Mouse (Mus musculus) forebrain, embryonic 13.5 days (tissue): Measurements from ENCODE around the gene Uggt2. TPM values are rescaled to one million over a fixed set of nuclear protein-coding genes. Genes with fewer than 3 reads are reported as not detected.

Experiments used
- ATAC-seq: fragments of 200-750 bp; cut with Nextera tagmentation; 2 replicates; pipeline ENCODE4 v1.8.0; 2017
- H3K27ac ChIP-seq: fragments of 300-500 bp; sonication (generic); 2 replicates; pipeline ENCODE4 v1.5.1; 2015; ENCODE audit warnings: inconsistent platforms, mild to moderate bottlenecking, moderate library complexity
- H3K27me3 ChIP-seq: fragments of 300-500 bp; sonication (generic); 2 replicates; pipeline ENCODE4 v1.6.1; 2015; ENCODE audit warnings: mild to moderate bottlenecking, inconsistent platforms
- H3K36me3 ChIP-seq: fragments of 300-500 bp; sonication (generic); 2 replicates; pipeline ENCODE4 v1.6.1; 2015; ENCODE audit warnings: mild to moderate bottlenecking, inconsistent platforms; ENCODE audit not compliant: poor library complexity, severe bottlenecking
- H3K4me1 ChIP-seq: fragments of 300-500 bp; sonication (generic); 2 replicates; pipeline ENCODE4 v1.6.1; 2015; ENCODE audit warnings: inconsistent platforms
- H3K4me2 ChIP-seq: fragments of 300-500 bp; sonication (generic); 2 replicates; pipeline ENCODE4 v1.6.1; 2015; ENCODE audit warnings: inconsistent platforms, mild to moderate bottlenecking, moderate library complexity
- H3K4me3 ChIP-seq: fragments of 300-500 bp; sonication (generic); 2 replicates; pipeline ENCODE4 v1.5.1; 2015; ENCODE audit warnings: mild to moderate bottlenecking, inconsistent platforms
- H3K9ac ChIP-seq: fragments of 300-500 bp; sonication (generic); 2 replicates; pipeline ENCODE4 v1.6.1; 2015; ENCODE audit warnings: mild to moderate bottlenecking, inconsistent platforms
- H3K9me3 ChIP-seq: fragments of 300-500 bp; sonication (generic); replicated peaks from 2 replicates; pipeline ENCODE4 v1.6.1; 2016; ENCODE audit warnings: inconsistent platforms
- WGBS: fragments of 180-500 bp; shearing (Covaris S2); methylation state at CpG from one replicate; pipeline ENCODE4 v1.1.7; 2015; 5-methylcytosine and 5-hydroxymethylcytosine counted together
- polyA plus RNA-seq: library from polyadenylated mRNA; unstranded; fragments of >200 nt; fragmentation: Nextera tagmentation; extraction: Ambion mirVana; gene quantifications from 2 replicates; pipeline ENCODE4 v1.2.1, GENCODE M21; 2015

Uggt2 gene
- polyA plus RNA-seq, 1 experiment from 2014 or later, result 12.6 TPM

GRCm38 (mm10) chr14:119027130-119027529 lies 72.1 kb downstream of the Uggt2 start:
- Histone ChIP-seq H3K4me1 (no peaks in the 10 kb centered on the region), H3K36me3 (peaks cover 26% of the 10 kb centered on the region), H3K4me2 (no peak overlapping the region), H3K4me3 (no peak overlapping the region), H3K27me3 (no peaks in the 10 kb centered on the region), H3K9ac (no peak overlapping the region), H3K9me3 (no peaks in the 10 kb centered on the region), H3K27ac (no peak overlapping the region)
- ATAC-seq, result peak; percentile 77; the same call in 1 of the 2 replicates
- WGBS, result 50% methylated on average over 4 of the region's 4 CpGs

- WGBS, result 77% methylated on average over 5 of the region's 5 CpGs
- Histone ChIP-seq H3K27me3 (no peaks in the 10 kb centered on the region), H3K9ac (no peak overlapping the region), H3K27ac (no peak overlapping the region), H3K4me3 (no peak overlapping the region), H3K4me1 (no peaks in the 10 kb centered on the region), H3K36me3 (peaks cover 18% of the 10 kb centered on the region), H3K4me2 (no peak overlapping the region), H3K9me3 (no peaks in the 10 kb centered on the region)
- no peak for ATAC-seq
Observed at GRCm38 (mm10) chr14:119025889-119026288, 73.3 kb downstream of the Uggt2 start.

- H3K4me2 ChIP-seq, result no peak overlapping the region; the same call in 1 of the 2 replicates
- H3K9me3 ChIP-seq, result no peaks in the 10 kb centered on the region
- no peaks in the 10 kb centered on the region for H3K4me1 ChIP-seq
- H3K27me3 ChIP-seq, result no peaks in the 10 kb centered on the region
- WGBS, result 69% methylated on average over 12 of the region's 12 CpGs
- H3K4me3 ChIP-seq, result no peak overlapping the region
- H3K9ac ChIP-seq, result no peak overlapping the region
- no peak for ATAC-seq
- H3K27ac ChIP-seq, result no peak overlapping the region
- peaks cover 9% of the 10 kb centered on the region; the same call in 1 of the 2 replicates for H3K36me3 ChIP-seq
Observed at GRCm38 (mm10) chr14:119013549-119013948, 85.7 kb downstream of the Uggt2 start.

DNA sequence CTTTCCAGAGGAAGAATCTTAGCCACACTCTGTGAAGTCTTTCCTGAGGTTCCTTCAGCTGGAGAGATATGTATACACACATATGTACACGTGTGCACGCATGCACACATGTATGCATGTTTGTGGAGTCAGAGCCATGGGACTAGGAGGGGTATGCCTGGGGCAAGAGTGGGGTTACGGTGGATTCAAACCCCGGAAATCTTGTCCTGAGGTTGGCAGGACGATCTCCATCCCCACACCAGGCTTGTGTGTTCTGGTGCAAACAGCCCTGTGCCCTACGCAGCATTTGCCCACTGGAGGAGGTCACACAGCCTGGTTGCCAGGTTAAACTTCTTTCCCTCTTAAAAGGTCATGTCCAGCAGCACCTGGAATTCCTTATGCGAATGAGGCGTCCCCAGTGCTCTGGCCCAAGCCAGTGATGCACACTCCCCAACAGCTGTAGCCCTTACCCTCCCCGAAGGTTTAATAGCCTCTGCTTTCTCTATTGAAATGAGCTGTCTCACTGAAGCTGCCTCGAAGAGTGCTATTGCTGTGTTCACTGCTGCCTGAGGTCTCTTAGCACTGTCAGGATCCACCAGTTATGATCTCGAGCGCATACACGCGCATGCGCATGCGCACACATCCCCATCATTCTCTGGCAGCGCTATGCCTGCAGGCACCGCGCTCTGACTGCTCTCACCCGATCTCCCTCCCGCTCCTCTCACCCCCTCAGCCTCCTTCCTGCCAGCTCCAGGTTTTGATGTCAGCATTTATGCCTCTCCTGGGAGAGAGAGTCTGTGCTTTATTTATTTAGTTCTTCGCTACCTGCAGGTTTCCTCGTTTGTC lies 86.4 kb downstream of the Uggt2 start:
- no peaks in the 10 kb centered on the region for H3K27me3 ChIP-seq
- H3K4me1 ChIP-seq, result peaks cover 5% of the 10 kb centered on the region; the same call in 1 of the 2 replicates
- H3K9ac ChIP-seq, result 0 out of 2 replicates have a peak overlapping the region, but pooled peaks have one; percentile 19
- peak overlapping the region; percentile 3; the same call in 1 of the 2 replicates for H3K4me3 ChIP-seq
- ATAC-seq, result peak; percentile 91
- no peaks in the 10 kb centered on the region for H3K9me3 ChIP-seq
- no peak overlapping the region; the same call in 1 of the 2 replicates for H3K27ac ChIP-seq
- peak overlapping the region; percentile 48 for H3K4me2 ChIP-seq
- peaks cover 9% of the 10 kb centered on the region; the same call in 1 of the 2 replicates for H3K36me3 ChIP-seq
- 64% methylated on average over 23 of the region's 23 CpGs for WGBS

DNA sequence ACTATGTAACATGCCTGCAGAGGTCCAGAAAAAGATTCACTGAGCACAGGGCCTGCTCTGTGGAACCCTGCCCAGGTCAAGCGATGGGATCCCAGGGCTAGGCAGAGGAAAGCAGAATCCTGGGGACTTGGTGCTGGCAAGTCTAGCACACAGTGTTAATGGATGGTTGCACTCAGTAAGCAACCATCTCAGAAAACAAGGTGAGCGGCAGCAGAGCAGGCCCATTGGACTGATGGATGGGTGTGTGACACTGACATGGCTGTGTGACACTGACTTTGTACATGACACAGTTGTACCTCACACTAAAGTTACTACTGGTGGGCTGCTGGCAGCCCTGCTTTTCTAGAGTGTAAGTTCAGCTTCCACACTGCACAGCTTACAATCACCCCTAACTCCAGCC lies 89.7 kb downstream of the Uggt2 start:
- ATAC-seq, result no peak
- H3K9ac ChIP-seq, result no peak overlapping the region
- H3K4me1 ChIP-seq, result peaks cover 11% of the 10 kb centered on the region
- WGBS, result 92% methylated on average over 2 of the region's 2 CpGs
- no peak overlapping the region for H3K4me2 ChIP-seq
- H3K36me3 ChIP-seq, result peaks cover 4% of the 10 kb centered on the region; the same call in 1 of the 2 replicates
- H3K4me3 ChIP-seq, result no peak overlapping the region
- H3K27me3 ChIP-seq, result no peaks in the 10 kb centered on the region
- no peaks in the 10 kb centered on the region for H3K9me3 ChIP-seq
- no peak overlapping the region for H3K27ac ChIP-seq

- no peak for ATAC-seq
- Histone ChIP-seq H3K4me1 (peaks cover 11% of the 10 kb centered on the region), H3K9ac (peak overlapping the region; percentile 58; the same call in 1 of the 2 replicates), H3K4me2 (peak overlapping the region; percentile 85), H3K27ac (peak overlapping the region; percentile 71; the same call in 1 of the 2 replicates), H3K27me3 (no peaks in the 10 kb centered on the region), H3K9me3 (no peaks in the 10 kb centered on the region), H3K36me3 (peaks cover 4% of the 10 kb centered on the region; the same call in 1 of the 2 replicates), H3K4me3 (peak overlapping the region; percentile 53)
- 41% methylated on average over 7 of the region's 7 CpGs for WGBS
Observed at GRCm38 (mm10) chr14:119008031-119008590, 91.1 kb downstream of the Uggt2 start.

GRCm38 (mm10) chr14:119007103-119007951 lies 91.9 kb downstream of the Uggt2 start:
- peak overlapping the region; percentile 71 for H3K27ac ChIP-seq
- peak overlapping the region; percentile 62 for H3K9ac ChIP-seq
- H3K27me3 ChIP-seq, result no peaks in the 10 kb centered on the region
- peaks cover 11% of the 10 kb centered on the region for H3K4me1 ChIP-seq
- peaks cover 4% of the 10 kb centered on the region; the same call in 1 of the 2 replicates for H3K36me3 ChIP-seq
- under 1% methylated on average over 13 of the region's 13 CpGs for WGBS
- H3K4me2 ChIP-seq, result peak overlapping the region; percentile 85
- H3K4me3 ChIP-seq, result peak overlapping the region; percentile 53
- ATAC-seq, result peak; percentile 100
- H3K9me3 ChIP-seq, result no peaks in the 10 kb centered on the region

DNA sequence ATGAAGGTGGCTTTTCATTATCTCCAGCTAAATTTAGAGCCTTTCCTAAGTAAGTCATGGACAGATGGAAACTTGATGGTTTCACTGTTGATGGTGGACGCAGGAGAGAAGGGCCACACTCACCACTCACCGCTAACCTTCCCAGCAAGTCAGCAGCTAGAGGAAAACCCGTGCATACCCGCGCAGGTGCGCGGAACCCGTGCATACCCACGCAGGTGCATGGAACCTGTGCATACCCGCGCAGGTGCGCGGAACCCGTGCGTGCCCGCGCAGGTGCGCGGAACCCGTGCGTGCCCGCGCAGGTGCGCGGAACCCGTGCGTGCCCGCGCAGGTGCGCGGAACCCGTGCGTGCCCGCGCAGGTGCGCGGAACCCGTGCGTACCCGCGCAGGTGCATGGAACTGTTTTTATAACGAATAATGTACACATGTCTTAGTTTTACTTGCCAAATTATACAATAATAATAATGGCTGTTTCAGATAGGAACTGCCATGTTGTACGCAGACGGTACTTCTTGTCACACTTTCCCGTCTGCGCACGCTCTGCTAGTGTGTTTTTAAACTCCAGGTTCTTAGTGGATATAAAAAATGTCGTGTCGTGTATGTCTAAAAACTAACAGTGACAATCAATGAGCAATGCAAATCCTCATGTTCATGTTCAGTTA lies 92.7 kb downstream of the Uggt2 start:
- 1% methylated on average over 49 of the region's 49 CpGs for WGBS
- Histone ChIP-seq H3K4me3 (peak overlapping the region; percentile 53), H3K9ac (peak overlapping the region; percentile 62), H3K4me2 (peak overlapping the region; percentile 85), H3K9me3 (no peaks in the 10 kb centered on the region), H3K27ac (peak overlapping the region; percentile 61; the same call in 1 of the 2 replicates), H3K27me3 (no peaks in the 10 kb centered on the region), H3K36me3 (peaks cover 6% of the 10 kb centered on the region), H3K4me1 (peaks cover 11% of the 10 kb centered on the region)
- ATAC-seq, result no peak; the same call in 1 of the 2 replicates

DNA sequence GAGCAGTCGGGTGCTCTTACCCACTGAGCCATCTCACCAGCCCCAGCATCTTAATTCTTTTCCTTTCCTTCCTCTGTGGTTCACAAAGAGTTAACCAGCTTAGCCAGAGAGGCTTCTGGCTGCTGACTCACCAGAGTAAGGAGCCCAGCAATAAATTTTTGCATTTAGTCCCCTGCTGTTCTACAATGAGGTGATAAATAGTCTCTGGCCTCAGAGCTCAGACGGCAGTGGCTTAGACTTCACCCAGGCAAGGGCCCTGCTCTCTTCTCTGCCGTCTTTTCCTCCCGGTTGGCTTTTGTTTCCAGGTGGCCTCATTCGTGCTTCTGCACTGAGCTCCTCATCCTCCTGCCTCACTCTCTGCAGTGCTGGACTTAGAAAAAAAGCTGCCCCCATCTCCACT lies 93.4 kb downstream of the Uggt2 start:
- Histone ChIP-seq H3K27ac (peak overlapping the region; percentile 35), H3K36me3 (peaks cover 12% of the 10 kb centered on the region), H3K27me3 (no peaks in the 10 kb centered on the region), H3K9me3 (no peaks in the 10 kb centered on the region), H3K4me1 (peaks cover 11% of the 10 kb centered on the region), H3K9ac (no peak overlapping the region), H3K4me2 (peak overlapping the region; percentile 35), H3K4me3 (peak overlapping the region; percentile 6; the same call in 1 of the 2 replicates)
- WGBS, result 10% methylated on average over 5 of the region's 5 CpGs
- ATAC-seq, result no peak

- Histone ChIP-seq H3K9me3 (no peaks in the 10 kb centered on the region), H3K36me3 (peaks cover 15% of the 10 kb centered on the region), H3K4me3 (no peak overlapping the region), H3K4me2 (no peak overlapping the region), H3K4me1 (peaks cover 11% of the 10 kb centered on the region), H3K27me3 (no peaks in the 10 kb centered on the region), H3K27ac (no peak overlapping the region), H3K9ac (no peak overlapping the region)
- no peak for ATAC-seq
Observed at GRCm38 (mm10) chr14:119003320-119003719, 95.9 kb downstream of the Uggt2 start.

DNA sequence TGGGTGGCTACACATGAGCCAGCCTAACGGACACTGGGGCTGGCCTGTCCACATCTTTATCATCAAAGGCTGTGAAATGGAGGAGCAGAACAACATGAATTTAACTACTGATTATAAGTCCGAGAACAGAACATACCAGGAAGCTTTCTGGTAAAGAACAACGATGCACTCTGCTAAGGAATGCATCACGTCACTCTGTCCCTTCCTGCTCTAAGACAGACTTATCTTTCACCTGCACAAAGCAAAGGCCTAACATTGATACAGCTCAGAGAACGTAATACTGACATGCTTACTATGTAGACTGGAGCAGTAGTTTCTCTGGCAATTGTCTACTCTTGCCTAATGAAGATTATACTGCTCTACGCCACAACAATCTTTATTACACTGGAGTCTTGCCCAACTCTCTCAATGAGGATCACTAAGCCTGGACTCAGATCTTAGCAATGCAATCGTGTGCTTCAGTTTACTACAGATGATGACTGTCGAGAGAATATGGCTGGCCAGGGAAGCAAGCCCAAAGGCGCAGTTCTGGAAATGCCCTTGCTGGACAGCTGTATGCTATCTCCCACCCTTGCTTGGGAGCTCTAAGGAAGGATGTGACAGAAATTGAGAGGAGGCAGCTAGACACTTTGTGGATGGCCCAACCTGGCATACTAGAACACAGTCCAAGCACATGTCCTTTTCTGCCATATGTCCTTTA lies 103.9 kb downstream of the Uggt2 start:
- Histone ChIP-seq H3K4me2 (no peak overlapping the region), H3K4me1 (no peaks in the 10 kb centered on the region), H3K27ac (no peak overlapping the region), H3K9me3 (no peaks in the 10 kb centered on the region), H3K9ac (no peak overlapping the region), H3K36me3 (peaks cover 43% of the 10 kb centered on the region), H3K27me3 (no peaks in the 10 kb centered on the region), H3K4me3 (no peak overlapping the region)
- ATAC-seq, result no peak
- WGBS, result 94% methylated on average over 9 of the region's 9 CpGs
